Comparison of ENCODE assay signal across 8 mouse cellular contexts in the genomic region with DNA sequence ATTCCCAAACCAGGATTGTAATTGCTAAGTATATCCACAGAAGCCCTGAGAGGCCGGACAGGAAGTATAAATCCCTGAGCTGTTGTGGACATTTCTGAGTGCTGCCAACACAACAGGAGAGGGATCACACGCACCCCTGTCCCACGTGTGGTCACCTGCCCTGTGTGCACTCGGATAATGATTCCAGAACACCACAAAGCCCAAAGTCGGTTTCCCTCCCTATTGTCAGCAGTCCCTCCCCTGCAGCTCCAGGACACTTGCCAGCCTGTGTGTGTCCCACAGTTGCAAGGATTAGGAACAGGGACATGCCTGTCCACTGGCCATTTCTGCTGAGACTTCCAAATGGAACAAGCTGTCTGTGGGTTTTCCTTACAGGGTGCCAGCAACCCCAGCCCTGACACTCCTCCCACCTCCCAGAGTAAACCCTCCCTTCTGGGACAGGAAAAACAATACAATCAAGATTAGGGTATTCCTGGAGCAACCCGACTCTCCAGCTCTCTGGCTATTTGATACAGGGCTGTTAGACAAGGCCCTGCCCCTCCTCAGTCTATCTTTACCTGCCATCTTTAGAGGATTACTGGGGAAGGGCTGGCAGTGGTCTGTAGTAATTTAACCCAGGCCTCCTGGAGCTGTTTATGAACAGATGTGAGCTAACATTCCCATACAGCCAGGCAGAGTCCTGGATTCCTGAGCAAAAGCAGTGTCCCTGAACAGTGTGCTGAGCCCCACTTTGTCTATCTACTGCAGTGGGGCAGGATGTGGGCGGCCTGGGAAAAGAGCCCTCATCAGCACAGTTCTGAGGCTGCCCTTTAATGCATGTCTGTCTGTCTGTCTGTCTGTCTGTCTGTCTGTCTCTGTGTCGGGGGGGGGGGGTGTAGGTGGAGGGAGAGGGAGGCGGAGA.
A peak's percentile ranks its signal among the peaks of the same experiment; 100 is the strongest.
DNase-seq lines count a peak whose midpoint lies in the region; ATAC-seq and TF ChIP-seq lines count a peak whose summit lies in the region.

No protein-coding gene starts in this region.

- H3K9me3 ChIP-seq in lung, postnatal 0 days (ENCODE audit: low read length) = no peaks in the 10 kb centered on the region
- no peaks in the 10 kb centered on the region for H3K9me3 ChIP-seq in stomach, embryonic 14.5 days (ENCODE audit: control insufficient read depth, low read depth, low read length)

- TF ChIP-seq EP300 in lung, postnatal 0 days (IDR thresholded peaks at IDR 0.05) = peak; percentile 38; the same call in 1 of the 2 replicates

- H3K9ac ChIP-seq in lung, postnatal 0 days (replicated peaks; ENCODE audit: low read depth) = no peak overlapping the region
- no peak overlapping the region for H3K9ac ChIP-seq in stomach, embryonic 14.5 days (replicated peaks; ENCODE audit: low read depth, low read length)

- peak; percentile 81 for ATAC-seq in lung, postnatal 0 days
- ATAC-seq in stomach, embryonic 14.5 days (ENCODE audit: insufficient number of reproducible peaks, insufficient read depth, low FRiP score, low read depth) = peak; percentile 64
- ATAC-seq in erythroblast, adult 5-6 weeks (replicated peaks; ENCODE audit: low FRiP score, poor library complexity, severe bottlenecking) = no peak

- no peak overlapping the region for H3K4me2 ChIP-seq in lung, postnatal 0 days (replicated peaks; ENCODE audit: low read depth, low read length)
- H3K4me2 ChIP-seq in stomach, embryonic 14.5 days (replicated peaks; ENCODE audit: low read depth, low read length) = no peak overlapping the region

- H3K4me3 ChIP-seq in lung, postnatal 0 days (ENCODE audit: low read depth, low read length) = no peak overlapping the region
- H3K4me3 ChIP-seq in stomach, embryonic 14.5 days (ENCODE audit: low read depth, low read length) = no peak overlapping the region

- H3K27me3 ChIP-seq in lung, postnatal 0 days (replicated peaks; ENCODE audit: insufficient read depth, low read length) = no peaks in the 10 kb centered on the region
- no peaks in the 10 kb centered on the region for H3K27me3 ChIP-seq in stomach, embryonic 14.5 days (ENCODE audit: control insufficient read depth, insufficient read depth, low read length)

- no peak for TF ChIP-seq CTCF in lung, postnatal 0 days (IDR thresholded peaks at IDR 0.05)

- 16% methylated on average over 9 of the region's 9 CpGs for WGBS in lung, postnatal 0 days
- WGBS in stomach, embryonic 14.5 days = 30% methylated on average over 9 of the region's 9 CpGs

- H3K4me1 ChIP-seq in lung, postnatal 0 days (ENCODE audit: insufficient read depth, low read depth, low read length) = peaks cover 6% of the 10 kb centered on the region; the same call in 1 of the 2 replicates
- peaks cover 25% of the 10 kb centered on the region for H3K4me1 ChIP-seq in stomach, embryonic 14.5 days (ENCODE audit: control insufficient read depth, insufficient read depth, low read length)

- H3K36me3 ChIP-seq in lung, postnatal 0 days (ENCODE audit: insufficient read depth, low read length) = no peaks in the 10 kb centered on the region
- H3K36me3 ChIP-seq in stomach, embryonic 14.5 days (ENCODE audit: control insufficient read depth, insufficient read depth, low read length) = no peaks in the 10 kb centered on the region

- DNase-seq in CD4-positive, CD25-positive, alpha-beta regulatory T cell, adult 2 months (ENCODE audit: low read depth, low spot score) = peak; percentile 45
- peak; percentile 75 for DNase-seq in embryo, embryonic 11 days
- DNase-seq in heart, adult 8-10 months (ENCODE audit: low spot score) = peak; percentile 70
- peak; percentile 39 for DNase-seq in kidney, adult 11 months
- DNase-seq in lung, postnatal 0 days (ENCODE audit: low spot score) = peak; percentile 51
- DNase-seq in layer of hippocampus, postnatal 10 days (ENCODE audit: low spot score in 2 of 2) = no peak

- H3K27ac ChIP-seq in lung, postnatal 0 days (ENCODE audit: low read length) = peak overlapping the region; percentile 57
- peak overlapping the region; percentile 79; the same call in 1 of the 2 replicates for H3K27ac ChIP-seq in stomach, embryonic 14.5 days (ENCODE audit: low read length)

Comparison
In these comparisons a context has a peak if more than half of its experiments do, and no peak if none do; other contexts are left out.
1. DNase-seq: peak in CD4-positive, CD25-positive, alpha-beta regulatory T cell, adult 2 months (single experiment), embryo, embryonic 11 days (single experiment), heart, adult 8-10 months (single experiment), kidney, adult 11 months (single experiment) and lung, postnatal 0 days (single experiment); none in layer of hippocampus, postnatal 10 days (0 of 2).